Mouse (Mus musculus): ENCODE results near the gene Rnf19b.

Gene Rnf19b

GRCm38 (mm10) chr4:129120520-129121445 lies 62.7 kb downstream of the Rnf19b start:
- no peak for DNase-seq

- no peak for DNase-seq
These were observed 63.6 kb downstream of the Rnf19b start, which contains the start of gene Hpca for GRCm38 (mm10) chr4:129121569-129122086. TSS of gene Hpca (minus strand) at chr4:129122036.

GRCm38 (mm10) chr4:129122107-129122506 lies 64.0 kb downstream of the Rnf19b start:
- no peak for DNase-seq

- DNase-seq, result no peak
These were observed 64.6 kb downstream of the Rnf19b start for GRCm38 (mm10) chr4:129122719-129123118.

GRCm38 (mm10) chr4:129124652-129125146 lies 66.6 kb downstream of the Rnf19b start:
- DNase-seq, result no peak

- DNase-seq, result no peak
These were observed 67.8 kb downstream of the Rnf19b start for GRCm38 (mm10) chr4:129125736-129126451.

- DNase-seq, result no peak
These were observed 70.7 kb downstream of the Rnf19b start for GRCm38 (mm10) chr4:129128582-129129338.

- DNase-seq, result no peak
These were observed 71.3 kb downstream of the Rnf19b start for GRCm38 (mm10) chr4:129129387-129129786.

- DNase-seq, result peak; percentile 54
These were observed 72.1 kb downstream of the Rnf19b start for GRCm38 (mm10) chr4:129130149-129130548.

- no peak for DNase-seq
These were observed 72.8 kb downstream of the Rnf19b start for GRCm38 (mm10) chr4:129130755-129131303.

GRCm38 (mm10) chr4:129134799-129135585 lies 76.9 kb downstream of the Rnf19b start:
- DNase-seq, result peak; percentile 90

Data from cerebellum, adult 8-10 months (tissue).